Mouse (Mus musculus) liver, embryonic 11.5 days (tissue): ENCODE data around the gene Atf1. TPM values are rescaled to one million over a fixed set of nuclear protein-coding genes. Genes with fewer than 3 reads are reported as not detected.

ENCODE experiments used
- ATAC-seq: fragments of 200-750 bp; cut with Nextera tagmentation; replicated peaks from 2 replicates; pipeline ENCODE4 v1.8.0; 2017; ENCODE audit warnings: moderate number of reproducible peaks, mild to moderate bottlenecking, moderate TSS enrichment, moderate library complexity; ENCODE audit not compliant: low FRiP score
- DNase-seq: peaks from one replicate; pipeline ENCODE4 v3.0.0-alpha.2; 2017; ENCODE audit warnings: low spot score
- H3K27ac ChIP-seq: fragments of 300-500 bp; sonication (generic); 2 replicates; pipeline ENCODE4 v1.5.1; 2014; ENCODE audit warnings: mild to moderate bottlenecking, low read depth, low read length, control low read depth
- H3K27me3 ChIP-seq: fragments of 300-500 bp; sonication (generic); replicated peaks from 2 replicates; pipeline ENCODE4 v1.6.1; 2014; ENCODE audit warnings: low read length, mixed read lengths; ENCODE audit not compliant: control insufficient read depth, insufficient read depth
- H3K36me3 ChIP-seq: fragments of 300-500 bp; sonication (generic); 2 replicates; pipeline ENCODE4 v1.6.1; 2014; ENCODE audit warnings: mild to moderate bottlenecking, low read length, moderate library complexity, mixed read lengths; ENCODE audit not compliant: control insufficient read depth, insufficient read depth
- H3K4me1 ChIP-seq: fragments of 300-500 bp; sonication (generic); replicated peaks from 2 replicates; pipeline ENCODE4 v1.6.1; 2014; ENCODE audit warnings: low read length, mixed read lengths; ENCODE audit not compliant: control insufficient read depth, insufficient read depth
- H3K4me2 ChIP-seq: fragments of 300-500 bp; sonication (generic); 2 replicates; pipeline ENCODE4 v1.6.1; 2014; ENCODE audit warnings: mild to moderate bottlenecking, control low read depth, moderate library complexity
- H3K4me3 ChIP-seq: fragments of 300-500 bp; sonication (generic); 2 replicates; pipeline ENCODE4 v1.5.1; 2014; ENCODE audit warnings: low read depth, low read length, control low read depth
- H3K9ac ChIP-seq: fragments of 300-500 bp; sonication (generic); 2 replicates; pipeline ENCODE4 v1.6.1; 2014; ENCODE audit warnings: low read depth, low read length, control low read depth
- H3K9me3 ChIP-seq: fragments of 300-500 bp; sonication (generic); 2 replicates; pipeline ENCODE4 v1.6.1; 2016; ENCODE audit warnings: low read length, inconsistent platforms, mixed read lengths; ENCODE audit not compliant: control insufficient read depth
- WGBS: fragments of 180-500 bp; shearing (Covaris S2); extraction: QIAGEN DNeasy Blood & Tissue Kit; methylation state at CpG from one replicate; pipeline ENCODE4 v1.1.7; 2014; 5-methylcytosine and 5-hydroxymethylcytosine counted together
- polyA plus RNA-seq: library from polyadenylated mRNA; unstranded; fragments of >200 nt; fragmentation: Nextera tagmentation; extraction: Ambion mirVana; gene quantifications from 2 replicates; pipeline ENCODE4 v1.2.1, GENCODE M21; 2014

The Atf1 gene
- polyA plus RNA-seq, 1 experiment from 2014 or later, result 62.9 TPM

GRCm38 (mm10) chr15:100202431-100203015 lies 25.1 kb upstream of the Atf1 start:
- Histone ChIP-seq H3K4me1 (no peaks in the 10 kb centered on the region), H3K4me2 (no peak overlapping the region), H3K27me3 (no peaks in the 10 kb centered on the region), H3K27ac (no peak overlapping the region), H3K9me3 (no peaks in the 10 kb centered on the region), H3K9ac (no peak overlapping the region), H3K36me3 (peaks cover 6% of the 10 kb centered on the region), H3K4me3 (no peak overlapping the region)
- ATAC-seq, result no peak
- 94% methylated on average over 4 of the region's 4 CpGs for WGBS
- no peak for DNase-seq

- H3K36me3 ChIP-seq, result peaks cover 13% of the 10 kb centered on the region
- DNase-seq, result no peak
- no peaks in the 10 kb centered on the region for H3K9me3 ChIP-seq
- H3K4me1 ChIP-seq, result no peaks in the 10 kb centered on the region
- H3K4me2 ChIP-seq, result no peak overlapping the region
- H3K27ac ChIP-seq, result no peak overlapping the region
- no peak overlapping the region for H3K9ac ChIP-seq
- H3K4me3 ChIP-seq, result no peak overlapping the region
- H3K27me3 ChIP-seq, result no peaks in the 10 kb centered on the region
- 88% methylated on average over 1 of the region's 1 CpGs for WGBS
- ATAC-seq, result no peak
Measured at GRCm38 (mm10) chr15:100204574-100204973, 23.0 kb upstream of the Atf1 start.

GRCm38 (mm10) chr15:100210013-100210412 lies 17.6 kb upstream of the Atf1 start:
- Histone ChIP-seq H3K4me3 (no peak overlapping the region), H3K27me3 (no peaks in the 10 kb centered on the region), H3K4me1 (no peaks in the 10 kb centered on the region), H3K9me3 (no peaks in the 10 kb centered on the region), H3K27ac (no peak overlapping the region), H3K4me2 (no peak overlapping the region), H3K9ac (no peak overlapping the region), H3K36me3 (peaks cover 26% of the 10 kb centered on the region)
- ATAC-seq (no peak), DNase-seq (no peak)
- 96% methylated on average over 3 of the region's 3 CpGs for WGBS

- no peak overlapping the region for H3K9ac ChIP-seq
- no peaks in the 10 kb centered on the region for H3K27me3 ChIP-seq
- no peaks in the 10 kb centered on the region for H3K4me1 ChIP-seq
- DNase-seq, result no peak
- H3K27ac ChIP-seq, result no peak overlapping the region
- ATAC-seq, result no peak
- H3K9me3 ChIP-seq, result no peaks in the 10 kb centered on the region
- H3K4me3 ChIP-seq, result no peak overlapping the region
- 83% methylated on average over 2 of the region's 2 CpGs for WGBS
- H3K36me3 ChIP-seq, result peaks cover 26% of the 10 kb centered on the region
- no peak overlapping the region for H3K4me2 ChIP-seq
Measured at GRCm38 (mm10) chr15:100213339-100213738, 14.3 kb upstream of the Atf1 start.

GRCm38 (mm10) chr15:100215092-100215491 lies 12.5 kb upstream of the Atf1 start:
- 82% methylated on average over 11 of the region's 11 CpGs for WGBS
- Histone ChIP-seq H3K4me3 (no peak overlapping the region), H3K36me3 (peaks cover 14% of the 10 kb centered on the region), H3K4me1 (no peaks in the 10 kb centered on the region), H3K4me2 (no peak overlapping the region), H3K27ac (no peak overlapping the region), H3K9ac (no peak overlapping the region), H3K27me3 (no peaks in the 10 kb centered on the region), H3K9me3 (no peaks in the 10 kb centered on the region)
- DNase-seq (no peak), ATAC-seq (no peak)

GRCm38 (mm10) chr15:100216173-100216572 lies 11.4 kb upstream of the Atf1 start:
- H3K36me3 ChIP-seq, result peaks cover 9% of the 10 kb centered on the region

GRCm38 (mm10) chr15:100218018-100218417 lies 9.6 kb upstream of the Atf1 start:
- Histone ChIP-seq H3K4me2 (no peak overlapping the region), H3K36me3 (peaks cover 2% of the 10 kb centered on the region; the same call in 1 of the 2 replicates), H3K4me1 (no peaks in the 10 kb centered on the region), H3K9ac (no peak overlapping the region), H3K27ac (no peak overlapping the region), H3K27me3 (no peaks in the 10 kb centered on the region), H3K4me3 (no peak overlapping the region), H3K9me3 (no peaks in the 10 kb centered on the region)
- DNase-seq (no peak), ATAC-seq (no peak)
- 90% methylated on average over 3 of the region's 3 CpGs for WGBS

More at GRCm38 (mm10) chr15:100216173-100216572, 11.4 kb upstream of the Atf1 start:
- ATAC-seq (no peak), DNase-seq (no peak)
- 90% methylated on average over 9 of the region's 9 CpGs for WGBS
- H3K9ac ChIP-seq, result no peak overlapping the region
- no peaks in the 10 kb centered on the region for H3K9me3 ChIP-seq
- no peak overlapping the region for H3K4me3 ChIP-seq
- H3K27me3 ChIP-seq, result no peaks in the 10 kb centered on the region
- H3K4me2 ChIP-seq, result no peak overlapping the region
- no peak overlapping the region for H3K27ac ChIP-seq
- no peaks in the 10 kb centered on the region for H3K4me1 ChIP-seq

GRCm38 (mm10) chr15:100219396-100219795 lies 8.2 kb upstream of the Atf1 start:
- Histone ChIP-seq H3K4me2 (no peak overlapping the region), H3K4me1 (no peaks in the 10 kb centered on the region), H3K4me3 (no peak overlapping the region), H3K27ac (no peak overlapping the region), H3K9ac (no peak overlapping the region), H3K36me3 (0 out of 2 replicates have a peak, but pooled peaks cover 2% of the 10 kb centered on the region), H3K27me3 (no peaks in the 10 kb centered on the region), H3K9me3 (0 out of 2 replicates have a peak, but pooled peaks cover 2% of the 10 kb centered on the region)
- WGBS, result 50% methylated on average over 1 of the region's 1 CpGs
- ATAC-seq (no peak), DNase-seq (no peak)

GRCm38 (mm10) chr15:100220916-100221315 lies 6.7 kb upstream of the Atf1 start:
- H3K4me1 ChIP-seq, result 0 out of 2 replicates have a peak, but pooled peaks cover under 1% of the 10 kb centered on the region
- no peak overlapping the region for H3K4me2 ChIP-seq
- no peak for ATAC-seq
- no peak overlapping the region for H3K9ac ChIP-seq
- no peaks in the 10 kb centered on the region for H3K27me3 ChIP-seq
- no peaks in the 10 kb centered on the region for H3K36me3 ChIP-seq
- H3K9me3 ChIP-seq, result 0 out of 2 replicates have a peak, but pooled peaks cover 2% of the 10 kb centered on the region
- WGBS, result 87% methylated on average over 7 of the region's 7 CpGs
- no peak overlapping the region for H3K4me3 ChIP-seq
- no peak overlapping the region for H3K27ac ChIP-seq
- no peak for DNase-seq
